Mouse (Mus musculus) CH12.LX (cell line): ENCODE data around the gene Srrm3.

Experiments
- CTCF ChIP-seq, 2 experiments: IDR thresholded peaks in 1 of 2; conservative IDR thresholded peaks in 1 of 2; 2 replicates each; pipeline ENCODE4 v1.5.1; 2011 to 2012; ENCODE audit warnings: low read depth in 2 of 2, low read length in 2 of 2, improper control_type of control experiment in 1 of 2, inconsistent platforms in 1 of 2, mild to moderate bottlenecking in 1 of 2, moderate library complexity in 1 of 2
- ELF1 ChIP-seq: IDR thresholded peaks from 2 replicates; pipeline ENCODE4 v1.6.1; 2014; ENCODE audit warnings: low read depth, mild to moderate bottlenecking, inconsistent platforms, low read length, improper control_type of control experiment
- ZKSCAN1 ChIP-seq: IDR thresholded peaks from 2 replicates; pipeline ENCODE4 v1.6.1; 2012; ENCODE audit warnings: low read depth, inconsistent platforms, low read length, improper control_type of control experiment, borderline replicate concordance

- TF ChIP-seq ZKSCAN1 (no peak), ELF1 (no peak), CTCF (conservative IDR thresholded peaks at IDR 0.05 in 1 of 2, IDR thresholded peaks at IDR 0.05 in 1 of 2; ENCODE audit: low read depth in 2 of 2, low read length in 2 of 2) (no peak)
These were observed 105.0 kb downstream of the Srrm3 start for GRCm38 (mm10) chr5:135911633-135912220.
